Mouse (Mus musculus): Measurements from ENCODE around the gene Usp31. TPM values are rescaled to one million over a fixed set of nuclear protein-coding genes. Genes with fewer than 3 reads are reported as not detected.
A peak's percentile ranks its signal among the peaks of the same experiment; 100 is the strongest.

Gene Usp31
- 1.3 and 1.4 TPM in 2 replicates for polyA plus RNA-seq (2015; fragmentation: Nextera tagmentation; extraction: Ambion mirVana)

GRCm38 (mm10) chr7:121707073-121707667 is at the start of gene Usp31:
TSS of gene Usp31 (minus strand) at chr7:121707253.
- H3K4me3 ChIP-seq: peak within 1 kb of the TSS; percentile 68
- WGBS: 0% methylated on average over 65 of the region's 82 CpGs

GRCm38 (mm10) chr7:121754748-121755147 is 47.7 kb upstream of the Usp31 start:
- Histone ChIP-seq H3K4me1 (replicated peaks) (no peaks in the 10 kb centered on the region), H3K27me3 (no peaks in the 10 kb centered on the region), H3K4me2 (no peak overlapping the region), H3K9me3 (replicated peaks) (no peaks in the 10 kb centered on the region), H3K4me3 (no peak overlapping the region), H3K9ac (no peak overlapping the region), H3K27ac (no peak overlapping the region), H3K36me3 (no peaks in the 10 kb centered on the region)
- WGBS: 62% methylated on average over 8 of the region's 8 CpGs
- no peak for ATAC-seq (replicated peaks; ENCODE audit: insufficient number of reproducible peaks, insufficient read depth, low FRiP score, low read depth)

More at GRCm38 (mm10) chr7:121707073-121707667, at the start of gene Usp31:
- Histone ChIP-seq H3K4me1 (replicated peaks) (peaks cover 22% of the 10 kb centered on the region), H3K9ac (peak within 1 kb of the TSS; percentile 64), H3K36me3 (no peaks in the 10 kb centered on the region), H3K4me2 (peak within 1 kb of the TSS; percentile 99), H3K27me3 (peaks cover 15% of the 10 kb centered on the region; the same call in 1 of the 2 replicates), H3K27ac (peak within 1 kb of the TSS; percentile 67), H3K9me3 (replicated peaks) (no peaks in the 10 kb centered on the region)
- ATAC-seq (replicated peaks; ENCODE audit: insufficient number of reproducible peaks, insufficient read depth, low FRiP score, low read depth): peak; percentile 98

GRCm38 (mm10) chr7:121750244-121750643 is 43.2 kb upstream of the Usp31 start:
- Histone ChIP-seq H3K9ac (no peak overlapping the region), H3K36me3 (no peaks in the 10 kb centered on the region), H3K4me1 (replicated peaks) (no peaks in the 10 kb centered on the region), H3K4me2 (no peak overlapping the region), H3K9me3 (replicated peaks) (no peaks in the 10 kb centered on the region), H3K27me3 (no peaks in the 10 kb centered on the region), H3K4me3 (no peak overlapping the region), H3K27ac (no peak overlapping the region)
- WGBS: 72% methylated on average over 5 of the region's 5 CpGs
- ATAC-seq (replicated peaks; ENCODE audit: insufficient number of reproducible peaks, insufficient read depth, low FRiP score, low read depth): no peak

- Histone ChIP-seq H3K9me3 (replicated peaks) (no peaks in the 10 kb centered on the region), H3K36me3 (no peaks in the 10 kb centered on the region), H3K4me1 (replicated peaks) (peaks cover 9% of the 10 kb centered on the region), H3K4me2 (no peak overlapping the region), H3K9ac (no peak overlapping the region), H3K4me3 (no peak overlapping the region), H3K27ac (no peak overlapping the region), H3K27me3 (peaks cover 59% of the 10 kb centered on the region)
- no peak for ATAC-seq (replicated peaks; ENCODE audit: insufficient number of reproducible peaks, insufficient read depth, low FRiP score, low read depth)
- WGBS: 41% methylated on average over 29 of the region's 29 CpGs
Observed at GRCm38 (mm10) chr7:121737511-121738415, 30.7 kb upstream of the Usp31 start.

GRCm38 (mm10) chr7:121734171-121734831 is 27.2 kb upstream of the Usp31 start, which contains the start of gene Scnn1g:
TSS of gene Scnn1g (plus strand) at chr7:121734479.
- peak; percentile 75; the same call in 1 of the 2 replicates for ATAC-seq (replicated peaks; ENCODE audit: insufficient number of reproducible peaks, insufficient read depth, low FRiP score, low read depth)
- no peaks in the 10 kb centered on the region for H3K36me3 ChIP-seq
- H3K9ac ChIP-seq: peak within 1 kb of the TSS; percentile 19
- peaks cover 9% of the 10 kb centered on the region for H3K4me1 ChIP-seq (replicated peaks)
- peaks cover 54% of the 10 kb centered on the region for H3K27me3 ChIP-seq
- H3K9me3 ChIP-seq (replicated peaks): no peaks in the 10 kb centered on the region
- 1% methylated on average over 38 of the region's 38 CpGs for WGBS
- H3K4me2 ChIP-seq: peak within 1 kb of the TSS; percentile 66
- H3K27ac ChIP-seq: no peak within 1 kb of the TSS
- peak within 1 kb of the TSS; percentile 38 for H3K4me3 ChIP-seq

GRCm38 (mm10) chr7:121730225-121730624 is 23.2 kb upstream of the Usp31 start:
- ATAC-seq (replicated peaks; ENCODE audit: insufficient number of reproducible peaks, insufficient read depth, low FRiP score, low read depth): no peak
- Histone ChIP-seq H3K4me3 (no peak overlapping the region), H3K4me2 (no peak overlapping the region)

GRCm38 (mm10) chr7:121717031-121717430 is 10.0 kb upstream of the Usp31 start:
- Histone ChIP-seq H3K36me3 (no peaks in the 10 kb centered on the region), H3K4me1 (replicated peaks) (no peaks in the 10 kb centered on the region), H3K4me3 (no peak overlapping the region), H3K4me2 (no peak overlapping the region), H3K9ac (no peak overlapping the region), H3K27me3 (peaks cover 8% of the 10 kb centered on the region; the same call in 1 of the 2 replicates), H3K9me3 (replicated peaks) (no peaks in the 10 kb centered on the region), H3K27ac (no peak overlapping the region)
- ATAC-seq (replicated peaks; ENCODE audit: insufficient number of reproducible peaks, insufficient read depth, low FRiP score, low read depth): no peak
- 69% methylated on average over 7 of the region's 7 CpGs for WGBS

More at GRCm38 (mm10) chr7:121730225-121730624, 23.2 kb upstream of the Usp31 start:
- Histone ChIP-seq H3K27ac (no peak overlapping the region), H3K9me3 (replicated peaks) (no peaks in the 10 kb centered on the region), H3K9ac (no peak overlapping the region), H3K4me1 (replicated peaks) (peaks cover 9% of the 10 kb centered on the region), H3K36me3 (no peaks in the 10 kb centered on the region), H3K27me3 (peaks cover 24% of the 10 kb centered on the region)
- WGBS: 17% methylated on average over 5 of the region's 5 CpGs

GRCm38 (mm10) chr7:121711171-121711570 is 4.1 kb upstream of the Usp31 start:
- ATAC-seq (replicated peaks; ENCODE audit: insufficient number of reproducible peaks, insufficient read depth, low FRiP score, low read depth): no peak
- WGBS: 55% methylated on average over 2 of the region's 2 CpGs

GRCm38 (mm10) chr7:121706411-121707072 is 511 bp downstream of the Usp31 start:
- H3K4me3 ChIP-seq: peak overlapping the region; percentile 68
- H3K9me3 ChIP-seq (replicated peaks): no peaks in the 10 kb centered on the region
- peaks cover 28% of the 10 kb centered on the region for H3K4me1 ChIP-seq (replicated peaks)
- ATAC-seq (replicated peaks; ENCODE audit: insufficient number of reproducible peaks, insufficient read depth, low FRiP score, low read depth): peak; percentile 57
- peak overlapping the region; percentile 99 for H3K4me2 ChIP-seq
- under 1% methylated on average over 68 of the region's 77 CpGs for WGBS
- H3K27me3 ChIP-seq: peaks cover 11% of the 10 kb centered on the region; the same call in 1 of the 2 replicates
- H3K9ac ChIP-seq: peak overlapping the region; percentile 64
- peak overlapping the region; percentile 67 for H3K27ac ChIP-seq
- no peaks in the 10 kb centered on the region for H3K36me3 ChIP-seq

More at GRCm38 (mm10) chr7:121711171-121711570, 4.1 kb upstream of the Usp31 start:
- no peak overlapping the region for H3K27ac ChIP-seq
- H3K36me3 ChIP-seq: no peaks in the 10 kb centered on the region
- peaks cover 3% of the 10 kb centered on the region for H3K4me1 ChIP-seq (replicated peaks)
- H3K4me3 ChIP-seq: no peak overlapping the region
- H3K4me2 ChIP-seq: no peak overlapping the region
- H3K9me3 ChIP-seq (replicated peaks): no peaks in the 10 kb centered on the region
- peaks cover 22% of the 10 kb centered on the region for H3K27me3 ChIP-seq
- H3K9ac ChIP-seq: no peak overlapping the region

GRCm38 (mm10) chr7:121705051-121705450 is 2.0 kb downstream of the Usp31 start:
- no peak for ATAC-seq (replicated peaks; ENCODE audit: insufficient number of reproducible peaks, insufficient read depth, low FRiP score, low read depth)
- Histone ChIP-seq H3K27me3 (0 out of 2 replicates have a peak, but pooled peaks cover 8% of the 10 kb centered on the region), H3K9me3 (replicated peaks) (no peaks in the 10 kb centered on the region), H3K36me3 (no peaks in the 10 kb centered on the region), H3K9ac (no peak overlapping the region), H3K4me1 (replicated peaks) (peaks cover 33% of the 10 kb centered on the region), H3K27ac (no peak overlapping the region), H3K4me2 (no peak overlapping the region), H3K4me3 (no peak overlapping the region)
- 84% methylated on average over 2 of the region's 2 CpGs for WGBS

Measured in heart, embryonic 15.5 days (tissue).